Mouse (Mus musculus) liver, embryonic 16.5 days (tissue): ENCODE data around the gene Apopt1. TPM values are rescaled to one million over a fixed set of nuclear protein-coding genes. Genes with fewer than 3 reads are reported as not detected.

Experiments used
- ATAC-seq: fragments of 200-750 bp; cut with Nextera tagmentation; 2 replicates; pipeline ENCODE4 v1.8.0; 2017; ENCODE audit warnings: low read depth, mild to moderate bottlenecking, moderate number of reproducible peaks, moderate library complexity
- H3K27ac ChIP-seq: fragments of 300-500 bp; sonication (generic); 2 replicates; pipeline ENCODE4 v1.5.1; 2014; ENCODE audit warnings: mild to moderate bottlenecking, low read length
- H3K27me3 ChIP-seq: fragments of 300-500 bp; sonication (generic); 2 replicates; pipeline ENCODE4 v1.6.1; 2014; ENCODE audit warnings: low read depth, low read length, mixed read lengths; ENCODE audit not compliant: control insufficient read depth, insufficient read depth
- H3K36me3 ChIP-seq: fragments of 300-500 bp; sonication (generic); 2 replicates; pipeline ENCODE4 v1.6.1; 2014; ENCODE audit warnings: mild to moderate bottlenecking; ENCODE audit not compliant: control insufficient read depth, insufficient read depth
- H3K4me1 ChIP-seq: fragments of 300-500 bp; sonication (generic); 2 replicates; pipeline ENCODE4 v1.6.1; 2014; ENCODE audit warnings: low read depth, low read length, mixed read lengths; ENCODE audit not compliant: control insufficient read depth
- H3K4me2 ChIP-seq: fragments of 300-500 bp; sonication (generic); 2 replicates; pipeline ENCODE4 v1.6.1; 2014; ENCODE audit warnings: low read depth, low read length, mixed read lengths
- H3K4me3 ChIP-seq: fragments of 300-500 bp; sonication (generic); 2 replicates; pipeline ENCODE4 v1.5.1; 2014; ENCODE audit warnings: low read depth, mild to moderate bottlenecking, low read length
- H3K9ac ChIP-seq: fragments of 300-500 bp; sonication (generic); 2 replicates; pipeline ENCODE4 v1.6.1; 2014; ENCODE audit warnings: low read depth, low read length
- H3K9me3 ChIP-seq: fragments of 300-500 bp; sonication (generic); replicated peaks from 2 replicates; pipeline ENCODE4 v1.6.1; 2016; ENCODE audit warnings: low read length; ENCODE audit not compliant: control insufficient read depth
- WGBS: fragments of 180-500 bp; shearing (Covaris S2); extraction: QIAGEN DNeasy Blood & Tissue Kit; methylation state at CpG from one replicate; pipeline ENCODE4 v1.1.7; 2014; ENCODE audit not compliant: insufficient replicate concordance; 5-methylcytosine and 5-hydroxymethylcytosine counted together
- polyA plus RNA-seq: library from polyadenylated mRNA; unstranded; fragments of >200 nt; fragmentation: Nextera tagmentation; extraction: Ambion mirVana; gene quantifications from 2 replicates; pipeline ENCODE4 v1.2.1, GENCODE M21; 2015

The Apopt1 gene
- polyA plus RNA-seq, 1 experiment from 2014 or later, result 17.5 TPM

GRCm38 (mm10) chr12:111697708-111698107 is 15.4 kb upstream of the Apopt1 start:
- no peak for ATAC-seq
- Histone ChIP-seq H3K4me2 (no peak overlapping the region), H3K27me3 (no peaks in the 10 kb centered on the region), H3K9ac (no peak overlapping the region), H3K36me3 (no peaks in the 10 kb centered on the region), H3K4me3 (no peak overlapping the region), H3K4me1 (peaks cover 12% of the 10 kb centered on the region), H3K9me3 (no peaks in the 10 kb centered on the region), H3K27ac (no peak overlapping the region)
- 48% methylated on average over 4 of the region's 4 CpGs for WGBS

GRCm38 (mm10) chr12:111698346-111698913 is 14.6 kb upstream of the Apopt1 start:
- Histone ChIP-seq H3K9ac (no peak overlapping the region), H3K4me3 (no peak overlapping the region), H3K4me2 (no peak overlapping the region), H3K27me3 (no peaks in the 10 kb centered on the region), H3K36me3 (no peaks in the 10 kb centered on the region), H3K9me3 (no peaks in the 10 kb centered on the region), H3K4me1 (peaks cover 10% of the 10 kb centered on the region), H3K27ac (no peak overlapping the region)
- ATAC-seq, result no peak
- 69% methylated on average over 6 of the region's 6 CpGs for WGBS

- Histone ChIP-seq H3K27ac (no peak overlapping the region), H3K4me1 (peaks cover 3% of the 10 kb centered on the region; the same call in 1 of the 2 replicates), H3K4me3 (no peak overlapping the region), H3K9ac (no peak overlapping the region), H3K27me3 (no peaks in the 10 kb centered on the region), H3K9me3 (no peaks in the 10 kb centered on the region), H3K36me3 (no peaks in the 10 kb centered on the region), H3K4me2 (no peak overlapping the region)
- ATAC-seq, result no peak
- WGBS, result 64% methylated on average over 4 of the region's 4 CpGs
Observed at GRCm38 (mm10) chr12:111699542-111699941, 13.5 kb upstream of the Apopt1 start.

- Histone ChIP-seq H3K4me1 (no peaks in the 10 kb centered on the region), H3K36me3 (no peaks in the 10 kb centered on the region), H3K4me3 (no peak overlapping the region), H3K27ac (no peak overlapping the region), H3K9ac (no peak overlapping the region), H3K27me3 (no peaks in the 10 kb centered on the region), H3K4me2 (no peak overlapping the region), H3K9me3 (no peaks in the 10 kb centered on the region)
- WGBS, result 59% methylated on average over 9 of the region's 9 CpGs
- no peak for ATAC-seq
Observed at GRCm38 (mm10) chr12:111700920-111701458, 12.1 kb upstream of the Apopt1 start.

- H3K36me3 ChIP-seq, result no peaks in the 10 kb centered on the region
- no peak overlapping the region for H3K9ac ChIP-seq
- H3K4me2 ChIP-seq, result no peak overlapping the region
- H3K27me3 ChIP-seq, result no peaks in the 10 kb centered on the region
- 59% methylated on average over 3 of the region's 3 CpGs for WGBS
- no peak overlapping the region for H3K4me3 ChIP-seq
- no peak overlapping the region for H3K27ac ChIP-seq
- ATAC-seq, result no peak
- H3K9me3 ChIP-seq, result no peaks in the 10 kb centered on the region
- H3K4me1 ChIP-seq, result no peaks in the 10 kb centered on the region
Observed at GRCm38 (mm10) chr12:111703301-111703700, 9.8 kb upstream of the Apopt1 start.

GRCm38 (mm10) chr12:111704609-111705008 is 8.5 kb upstream of the Apopt1 start:
- Histone ChIP-seq H3K27me3 (no peaks in the 10 kb centered on the region), H3K9me3 (no peaks in the 10 kb centered on the region), H3K4me1 (no peaks in the 10 kb centered on the region), H3K27ac (no peak overlapping the region), H3K36me3 (peaks cover 10% of the 10 kb centered on the region), H3K4me3 (no peak overlapping the region), H3K4me2 (no peak overlapping the region), H3K9ac (no peak overlapping the region)
- no peak for ATAC-seq
- 64% methylated on average over 9 of the region's 9 CpGs for WGBS

- H3K36me3 ChIP-seq, result peaks cover 16% of the 10 kb centered on the region
Observed at GRCm38 (mm10) chr12:111705186-111705973, 7.7 kb upstream of the Apopt1 start.

GRCm38 (mm10) chr12:111708181-111708580 is 4.9 kb upstream of the Apopt1 start:
- Histone ChIP-seq H3K9ac (no peak overlapping the region), H3K4me2 (no peak overlapping the region), H3K9me3 (no peaks in the 10 kb centered on the region), H3K27me3 (no peaks in the 10 kb centered on the region), H3K4me3 (no peak overlapping the region), H3K36me3 (peaks cover 23% of the 10 kb centered on the region), H3K4me1 (peaks cover 8% of the 10 kb centered on the region), H3K27ac (no peak overlapping the region)
- ATAC-seq, result no peak
- WGBS, result 75% methylated on average over 4 of the region's 4 CpGs

More at GRCm38 (mm10) chr12:111705186-111705973, 7.7 kb upstream of the Apopt1 start:
- 61% methylated on average over 15 of the region's 15 CpGs for WGBS
- H3K9ac ChIP-seq, result no peak overlapping the region
- no peak overlapping the region for H3K4me3 ChIP-seq
- no peak overlapping the region for H3K27ac ChIP-seq
- no peaks in the 10 kb centered on the region for H3K27me3 ChIP-seq
- no peak overlapping the region for H3K4me2 ChIP-seq
- 0 out of 2 replicates have a peak, but pooled peaks have one; percentile 27 for ATAC-seq
- no peaks in the 10 kb centered on the region for H3K4me1 ChIP-seq
- no peaks in the 10 kb centered on the region for H3K9me3 ChIP-seq

GRCm38 (mm10) chr12:111710091-111710490 is 3.0 kb upstream of the Apopt1 start:
- H3K4me3 ChIP-seq, result no peak overlapping the region
- ATAC-seq, result no peak
- H3K36me3 ChIP-seq, result peaks cover 23% of the 10 kb centered on the region

More at GRCm38 (mm10) chr12:111710091-111710490, 3.0 kb upstream of the Apopt1 start:
- no peak overlapping the region for H3K9ac ChIP-seq
- no peaks in the 10 kb centered on the region for H3K9me3 ChIP-seq
- H3K4me1 ChIP-seq, result peaks cover 11% of the 10 kb centered on the region
- WGBS, result 81% methylated on average over 10 of the region's 10 CpGs
- no peak overlapping the region for H3K27ac ChIP-seq
- no peak overlapping the region for H3K4me2 ChIP-seq
- H3K27me3 ChIP-seq, result no peaks in the 10 kb centered on the region
